Mouse (Mus musculus) fibroblast of lung, adult 2 months (primary cell): ENCODE measurements around the gene Slc48a1.
A peak's percentile ranks its signal among the peaks of the same experiment; 100 is the strongest.

ENCODE experiments used
- DNase-seq: peaks from one replicate; pipeline ENCODE4 v3.0.0-alpha.2; 2011; ENCODE audit warnings: low read depth

Slc48a1 gene

DNA sequence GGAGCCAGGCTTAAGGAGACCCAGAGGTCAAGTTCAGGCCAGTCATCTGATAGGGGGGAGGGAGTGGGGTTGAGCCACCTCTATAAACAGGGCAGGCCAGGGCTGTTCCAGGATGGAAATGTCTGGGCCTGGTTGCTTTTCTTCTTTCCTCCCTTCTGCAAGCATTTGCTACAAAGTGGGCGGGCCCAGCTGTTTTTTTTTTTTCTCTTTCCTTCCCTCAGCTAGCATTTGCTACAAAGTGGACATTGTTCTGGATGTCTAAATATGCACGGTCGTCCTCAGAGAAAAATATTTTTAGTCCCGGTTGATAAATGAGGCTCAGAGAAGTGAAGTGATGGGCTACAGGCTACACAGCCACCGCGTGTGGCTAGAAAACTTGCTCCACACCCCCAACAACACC is 23.8 kb upstream of the Slc48a1 start:
- DNase-seq: peak; percentile 67

DNA sequence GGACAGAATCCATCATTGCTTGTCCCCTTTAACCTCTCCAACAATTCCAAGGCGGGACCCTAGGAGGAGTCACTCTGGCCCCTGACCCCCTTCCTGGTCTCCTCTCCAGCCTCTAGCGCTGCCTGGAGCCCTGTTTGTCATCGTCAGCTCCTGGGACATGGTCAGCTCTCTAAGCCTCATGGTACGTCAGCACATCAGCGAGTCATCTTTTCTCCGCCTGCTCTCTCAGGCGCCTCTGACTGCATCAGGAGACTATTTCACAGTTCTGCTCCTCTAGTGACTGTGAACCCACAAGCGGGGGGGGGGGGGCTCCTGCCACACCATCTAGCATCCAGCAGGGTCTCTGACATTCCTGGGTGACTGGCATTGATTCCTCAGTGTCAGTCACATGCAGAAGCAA is 23.0 kb upstream of the Slc48a1 start:
- DNase-seq: no peak

DNA sequence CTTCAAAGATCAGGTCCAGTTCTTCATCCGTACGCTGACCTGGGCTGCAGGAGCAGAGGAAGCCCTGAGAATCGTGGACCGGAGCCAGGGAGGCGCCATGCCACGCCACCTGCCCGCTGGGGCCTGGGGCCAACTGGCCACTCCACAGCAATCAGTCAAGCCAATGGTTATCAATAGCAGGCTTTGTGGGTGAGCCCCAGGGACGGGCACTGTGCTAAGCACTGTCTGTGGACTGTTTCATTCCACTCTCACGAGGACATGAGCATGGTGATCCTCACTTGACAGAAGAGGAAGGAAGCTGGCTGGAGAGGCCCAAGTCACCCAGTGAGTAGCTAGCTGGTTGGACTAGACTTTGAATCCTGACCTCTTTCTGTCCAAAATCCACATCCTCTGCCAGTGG is 18.3 kb upstream of the Slc48a1 start:
- no peak for DNase-seq

DNA sequence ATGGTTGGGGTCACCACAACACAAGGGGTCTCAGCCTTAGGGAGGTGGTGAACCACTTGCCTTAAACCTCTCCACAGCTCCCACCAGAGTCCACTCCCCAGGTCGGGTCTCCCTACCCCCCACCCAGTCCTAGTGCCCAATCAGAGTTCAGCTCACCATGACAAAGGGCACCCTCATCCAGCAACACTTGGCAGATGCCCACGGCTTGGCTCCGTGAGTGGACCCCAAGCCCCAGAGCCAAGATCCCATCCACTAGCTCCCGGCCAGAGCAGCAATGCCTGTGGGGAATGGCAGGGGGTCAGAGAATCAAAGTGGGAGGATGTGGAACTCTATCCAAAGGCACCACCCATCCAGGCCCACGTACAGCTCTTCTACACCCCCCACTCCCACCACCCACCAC is 17.4 kb upstream of the Slc48a1 start:
- DNase-seq: no peak

DNA sequence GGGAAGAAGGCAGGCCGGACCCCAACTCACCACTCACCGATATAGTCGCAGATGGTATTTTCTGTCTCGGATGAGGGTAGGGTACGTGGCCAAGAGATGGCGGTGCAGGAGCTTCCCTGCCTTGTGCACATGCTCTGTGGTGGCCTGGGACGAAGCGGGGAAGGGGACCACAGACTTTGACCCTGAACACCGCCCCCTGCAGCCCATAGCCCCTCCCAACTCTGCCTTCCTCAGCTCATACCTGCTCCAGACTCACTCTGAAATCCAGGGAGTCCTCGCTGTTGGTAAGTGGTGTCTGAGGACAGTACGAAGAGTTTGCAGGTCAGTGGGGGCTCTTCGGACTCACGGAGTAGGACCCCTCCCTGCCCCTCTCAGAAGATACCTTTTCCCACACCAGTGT is 16.9 kb upstream of the Slc48a1 start:
- no peak for DNase-seq

DNA sequence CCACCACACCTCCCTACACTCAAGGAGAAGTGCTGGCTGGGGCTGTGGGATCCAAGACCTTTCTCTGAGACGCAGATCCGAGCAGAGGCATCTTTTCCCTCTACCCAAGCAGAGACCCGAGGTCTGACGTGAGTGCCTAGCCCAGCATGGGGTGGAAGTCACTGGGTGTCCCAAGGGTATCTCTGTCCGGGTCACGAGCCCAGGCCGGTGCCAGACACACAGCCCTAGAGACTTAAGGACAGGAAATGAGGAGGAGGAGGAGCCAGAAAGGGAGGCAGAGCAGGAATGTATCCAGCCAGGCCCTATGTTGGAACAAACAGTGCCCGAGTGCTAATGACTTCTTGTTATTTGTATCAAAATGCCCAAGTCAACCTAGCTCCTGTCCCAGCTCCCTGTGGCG is 15.6 kb upstream of the Slc48a1 start:
- no peak for DNase-seq

DNA sequence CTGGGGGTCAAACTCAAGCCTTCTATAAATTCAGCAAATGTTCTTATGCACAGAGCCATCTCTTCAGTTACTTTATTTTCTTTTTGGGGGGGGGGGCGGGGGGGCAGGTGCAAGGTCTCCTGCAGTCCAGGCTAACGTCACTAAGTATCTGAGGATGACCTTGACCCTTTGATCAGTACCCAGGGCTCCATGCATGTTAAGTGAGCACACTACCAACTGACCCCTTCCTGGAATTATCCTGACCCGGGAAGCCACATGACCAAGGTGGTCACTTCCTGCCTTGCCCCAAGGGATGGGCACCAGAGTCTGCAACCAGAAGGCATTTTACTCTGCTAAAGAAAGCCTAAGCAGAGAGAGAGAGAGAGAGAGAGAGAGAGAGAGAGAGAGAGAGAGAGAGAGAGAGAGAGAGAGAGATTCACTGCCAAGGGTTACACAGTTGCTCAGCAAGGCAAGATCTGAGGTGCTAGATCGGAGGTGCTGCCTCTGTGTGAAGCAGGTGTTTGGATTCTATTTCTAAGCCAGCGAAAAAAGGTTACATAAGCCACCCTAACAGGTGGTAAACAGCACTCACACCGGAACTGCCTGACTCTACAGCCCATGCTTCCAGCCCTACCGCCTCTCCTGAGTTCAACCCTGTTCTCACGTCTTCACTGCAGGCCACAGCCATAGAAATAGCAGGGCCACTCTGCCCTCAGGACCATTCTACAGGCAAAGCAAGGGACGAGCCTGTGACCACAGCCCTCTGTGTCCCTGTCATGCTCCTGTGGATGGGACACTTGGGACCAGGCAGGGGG is 14.9 kb upstream of the Slc48a1 start:
- no peak for DNase-seq

DNA sequence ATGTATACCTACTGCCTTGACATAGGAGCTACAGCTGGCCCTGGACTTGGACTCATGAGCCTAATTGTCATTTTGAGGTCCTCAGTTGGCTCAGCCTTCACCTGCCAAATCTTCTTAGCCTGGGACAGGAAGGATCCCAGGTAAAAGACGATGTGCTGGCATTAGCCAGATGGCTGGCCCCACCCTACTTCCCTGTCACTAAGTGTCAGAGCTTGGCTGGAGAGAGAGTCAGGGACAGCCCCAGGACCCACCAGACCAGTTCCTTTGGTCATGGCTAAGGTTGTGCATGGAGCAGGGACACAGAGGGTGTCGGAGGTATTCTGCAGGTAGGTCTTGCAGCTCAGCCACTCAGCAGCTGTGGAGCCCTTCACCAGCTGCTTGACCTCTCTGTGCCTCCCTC is 13.8 kb upstream of the Slc48a1 start:
- no peak for DNase-seq

DNA sequence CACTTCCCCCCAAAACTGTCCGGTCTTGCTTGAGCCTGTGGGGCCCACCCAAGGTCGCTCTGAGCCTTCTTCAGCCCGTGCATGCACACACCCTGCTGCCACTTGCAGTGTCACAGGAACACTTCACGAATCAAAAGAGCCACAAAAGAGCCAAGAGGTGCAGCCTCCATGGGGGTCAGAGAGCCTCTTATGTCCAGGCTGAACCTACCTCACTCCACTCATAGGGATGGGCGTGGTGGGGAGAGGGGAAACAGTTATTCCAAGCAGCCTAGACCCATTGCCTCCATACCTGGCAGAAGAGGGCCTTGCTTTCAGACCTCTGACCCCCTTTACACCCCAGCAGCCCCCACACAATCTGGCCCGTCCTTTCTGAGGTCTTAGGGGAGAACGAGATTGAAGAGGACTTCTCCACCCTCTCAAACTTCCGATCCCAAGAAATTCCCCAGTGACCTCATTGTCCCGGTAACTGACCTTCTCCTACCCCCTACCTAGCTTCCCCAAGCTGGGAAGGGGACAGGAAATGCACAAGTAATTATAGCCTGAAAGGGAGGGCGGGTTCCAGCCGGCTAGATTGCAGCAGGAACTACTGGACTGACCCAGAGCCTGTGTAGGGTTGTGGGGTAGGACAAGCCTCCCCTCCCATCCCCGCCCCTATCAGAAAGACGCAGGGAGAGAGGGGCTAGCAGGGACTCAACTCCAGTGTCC is 13.1 kb upstream of the Slc48a1 start:
- no peak for DNase-seq

DNA sequence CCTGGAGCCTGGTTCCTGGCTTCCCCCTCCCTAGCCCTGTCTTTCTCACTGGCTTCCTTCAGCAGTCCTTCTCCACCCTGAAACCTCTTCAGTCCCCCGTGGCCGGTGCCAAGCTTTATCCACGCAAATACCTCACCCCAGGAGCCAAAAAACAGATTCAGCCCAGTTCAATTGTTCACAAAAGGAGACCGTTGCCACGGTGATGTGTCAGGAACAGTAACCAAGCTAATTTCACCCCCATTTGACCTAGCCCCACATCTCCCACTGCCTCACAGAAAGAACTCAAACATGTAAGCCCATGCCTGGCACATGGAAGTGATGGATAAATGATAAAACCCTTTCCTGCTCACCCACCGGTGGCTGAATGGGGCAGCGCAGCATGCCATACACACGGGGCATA is 12.1 kb upstream of the Slc48a1 start:
- no peak for DNase-seq

DNA sequence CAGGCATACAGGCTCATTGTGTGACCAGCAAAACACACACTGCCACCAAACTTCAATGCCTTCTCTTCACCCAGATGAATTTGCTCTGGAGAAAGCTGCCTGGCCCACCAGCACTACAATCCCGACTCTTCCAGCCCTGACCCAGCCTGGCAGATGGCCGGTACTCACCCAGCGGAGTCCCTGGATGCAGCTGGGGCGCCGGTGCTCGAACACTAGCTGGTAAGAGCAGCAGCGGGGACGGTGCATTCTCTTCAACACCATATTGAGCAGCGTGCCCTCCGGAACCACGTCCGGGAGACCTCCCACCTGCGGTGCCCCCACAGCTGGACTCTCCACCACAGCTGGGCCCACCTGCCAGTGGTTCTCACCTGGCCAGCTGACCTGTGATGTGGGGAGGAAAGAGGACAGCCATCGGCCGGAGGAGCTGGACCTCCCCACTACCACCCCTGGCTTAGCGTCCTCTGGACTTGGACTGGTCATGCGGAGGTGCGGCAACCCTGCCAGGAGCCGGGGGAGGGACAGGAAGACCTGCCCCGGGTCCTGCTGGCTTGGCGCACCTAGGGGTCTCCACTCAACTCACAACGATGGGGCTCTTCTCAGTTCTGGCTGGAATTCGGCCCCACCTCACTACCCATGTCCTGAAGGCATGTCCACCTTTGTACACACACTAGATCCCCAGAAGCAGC is 11.6 kb upstream of the Slc48a1 start:
- DNase-seq: no peak

DNA sequence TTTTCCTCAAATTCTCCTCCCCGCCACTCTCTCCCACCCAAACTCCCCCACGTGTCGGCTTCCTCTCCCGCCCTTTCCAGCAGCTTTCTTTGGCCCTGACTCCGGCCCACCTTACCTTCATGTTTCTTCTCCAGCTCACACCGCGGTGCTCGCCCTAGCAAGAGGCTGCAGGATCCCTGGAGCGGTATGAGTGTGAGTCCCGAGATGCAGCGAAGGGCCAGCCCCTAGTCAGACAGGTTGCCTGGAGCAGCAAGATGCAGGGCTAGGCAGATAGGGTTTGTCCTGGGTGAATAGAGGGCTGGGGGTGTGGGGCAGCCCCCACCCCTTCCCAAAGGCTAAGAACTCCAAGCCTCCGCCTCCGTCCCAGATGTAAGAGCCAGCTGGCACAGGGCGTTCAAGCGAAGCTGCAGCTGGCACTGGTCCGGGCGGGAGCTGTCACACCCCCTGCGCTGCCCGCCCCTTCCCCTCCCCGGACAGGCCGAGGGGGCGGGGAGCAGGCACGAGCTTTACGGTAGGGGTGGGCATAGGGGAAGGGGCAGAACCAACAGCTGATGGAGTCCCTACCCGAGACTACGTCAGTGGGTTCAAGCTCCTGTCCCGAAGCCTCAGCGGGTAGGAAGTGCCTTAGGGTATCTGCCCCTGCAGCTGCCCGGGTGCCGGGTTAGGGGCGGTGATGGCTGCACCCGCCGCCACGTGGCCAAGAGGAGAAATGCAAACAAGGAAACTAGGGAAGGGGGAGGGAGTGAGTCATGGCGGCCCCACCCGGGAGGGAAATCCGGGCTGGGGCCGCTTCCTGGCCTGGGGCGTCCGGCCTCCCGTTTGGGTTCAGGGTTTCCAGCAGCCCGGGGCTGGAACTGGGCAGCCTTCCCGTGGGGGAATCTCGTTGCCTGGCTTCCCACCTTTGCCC is 10.8 kb upstream of the Slc48a1 start, which contains the start of gene Rapgef3:
Gene Rapgef3 (minus strand): TSS at position 693 of the 907 bp plus-strand sequence.
- no peak for DNase-seq

DNA sequence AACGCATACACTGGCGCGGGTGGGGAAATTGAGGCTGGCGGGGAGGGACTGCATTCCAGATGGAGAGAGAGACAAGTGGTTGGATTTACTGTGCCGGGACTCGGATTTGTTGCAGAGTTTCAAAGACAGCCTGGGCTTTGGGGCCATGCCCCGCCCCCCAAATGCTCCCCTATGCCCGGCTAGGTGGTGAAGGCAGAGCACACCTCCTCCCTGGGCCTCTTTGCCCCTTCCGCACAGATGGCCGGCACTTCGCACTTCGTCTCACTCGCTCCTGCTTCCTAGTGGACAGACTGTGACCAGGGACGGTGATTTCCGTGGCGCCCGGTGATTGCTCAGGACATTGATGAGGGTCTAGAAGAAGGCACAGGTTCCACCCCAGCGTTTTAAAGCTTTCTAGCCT is 10.1 kb upstream of the Slc48a1 start:
- no peak for DNase-seq

DNA sequence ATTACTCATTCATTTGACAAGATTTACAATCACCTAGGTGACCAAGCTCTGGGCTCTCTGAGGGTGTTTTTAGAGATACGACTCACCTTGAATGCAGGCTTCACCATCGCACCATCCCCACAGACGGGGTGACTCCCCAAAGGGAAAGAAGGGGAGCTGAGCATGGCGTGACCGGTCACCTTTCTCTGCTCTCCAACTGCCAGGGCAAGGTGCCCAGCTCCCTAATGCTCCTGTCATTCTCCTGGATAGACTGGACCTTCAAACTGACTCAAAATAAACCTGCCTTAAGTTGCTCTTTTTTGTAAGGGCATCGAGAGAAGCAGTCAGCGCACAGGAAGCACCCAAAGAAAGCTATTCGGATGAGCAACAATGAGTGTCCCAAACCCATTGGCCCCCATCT is 8.0 kb upstream of the Slc48a1 start:
- DNase-seq: no peak

DNA sequence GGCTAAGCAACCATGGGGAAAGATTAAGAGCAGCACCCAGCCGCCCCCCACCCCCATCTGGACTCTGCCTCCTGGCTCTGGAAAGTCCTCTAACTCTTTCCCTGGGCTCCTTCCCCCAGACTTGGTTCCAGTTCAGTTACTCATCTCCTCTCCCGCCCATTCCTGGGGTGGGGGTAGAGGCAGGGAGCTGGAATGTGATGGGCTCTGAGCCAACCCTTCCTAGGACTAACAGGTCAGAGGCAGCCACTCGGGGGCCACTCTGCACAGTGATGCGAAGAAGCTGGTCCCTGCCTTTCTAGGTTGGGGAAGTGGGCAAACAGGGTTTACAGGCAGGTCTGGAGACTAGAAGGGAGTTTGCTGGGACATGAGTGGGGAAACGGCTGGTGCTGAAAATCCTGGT is 5.2 kb upstream of the Slc48a1 start:
- no peak for DNase-seq

DNA sequence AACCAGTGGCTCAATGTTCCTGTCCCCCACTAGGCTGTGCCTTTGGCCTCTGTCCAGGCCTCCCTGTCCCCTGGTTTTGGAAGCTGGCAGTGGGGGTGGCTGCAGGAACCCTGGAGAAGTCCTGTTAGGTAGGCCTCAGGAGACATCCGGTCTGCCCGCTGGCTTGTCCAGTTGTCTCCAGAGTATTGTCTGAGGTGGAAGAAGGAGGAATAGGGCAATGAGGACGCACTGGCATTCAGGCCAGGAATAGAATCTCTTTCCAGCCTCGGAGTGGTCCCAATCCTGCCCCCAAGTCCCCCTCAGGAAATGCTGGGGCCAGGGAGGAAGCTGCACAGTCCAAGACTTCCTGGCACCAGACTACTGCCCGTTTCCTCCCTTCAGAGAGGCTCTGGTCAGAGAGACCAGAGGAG is 4.4 kb upstream of the Slc48a1 start:
- DNase-seq: no peak

DNA sequence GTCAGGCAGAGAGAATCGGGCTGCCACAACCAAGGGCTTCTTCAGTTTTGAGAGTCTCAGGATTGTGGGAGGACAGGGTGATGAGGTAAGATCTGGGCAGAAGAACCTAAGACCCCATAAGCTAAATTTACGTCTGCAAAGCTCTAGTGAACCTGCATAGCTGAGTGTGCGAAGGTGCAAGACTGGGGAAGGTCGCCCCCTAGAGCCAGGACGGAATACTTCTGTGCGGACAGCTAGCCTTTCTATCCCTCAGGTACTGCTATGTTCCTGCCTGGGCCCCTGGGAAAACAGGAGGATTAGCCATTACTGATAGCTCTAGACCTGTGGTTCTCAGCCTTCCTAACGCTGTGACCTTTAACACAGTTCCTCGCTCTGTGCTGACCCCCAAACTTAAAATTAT is 1.8 kb upstream of the Slc48a1 start:
- DNase-seq: no peak

DNA sequence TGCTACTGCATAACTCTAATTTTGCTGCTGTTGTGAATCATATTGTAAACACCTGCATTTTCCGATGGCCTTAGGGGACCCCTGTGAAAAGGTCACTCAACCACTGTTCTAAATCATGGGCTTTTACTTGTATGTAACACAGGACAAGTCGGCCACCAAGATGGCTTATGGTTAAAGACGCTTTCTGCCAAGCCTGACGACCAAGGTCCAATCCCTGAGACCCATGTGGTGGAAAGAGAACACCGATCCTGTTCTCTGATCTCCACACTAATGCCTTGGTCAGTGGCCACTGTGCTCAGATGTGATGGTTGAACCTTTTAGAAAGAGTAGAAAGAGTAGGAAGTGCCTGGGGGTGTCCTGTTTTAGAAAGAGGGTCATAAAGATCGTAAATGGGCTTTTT is 1.4 kb upstream of the Slc48a1 start:
- no peak for DNase-seq

DNA sequence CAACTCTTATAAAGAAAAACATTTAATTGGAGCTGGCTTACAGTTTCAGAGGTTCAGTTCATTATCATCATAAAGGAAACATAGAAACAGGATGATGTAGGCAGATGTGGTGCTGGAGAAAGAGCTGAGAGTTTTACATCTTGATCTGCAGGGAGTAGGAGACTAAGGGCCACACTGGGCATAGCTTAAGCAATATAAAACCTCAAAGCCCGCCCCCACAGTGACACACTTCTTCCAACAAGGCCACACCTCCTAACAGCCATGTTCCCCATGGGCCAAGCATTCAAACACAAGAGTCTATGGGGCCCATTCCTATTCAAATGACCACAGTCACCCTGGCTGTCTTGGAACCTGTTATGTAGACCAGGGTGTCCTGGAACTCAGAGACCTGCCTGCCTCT is 1.3 kb downstream of the Slc48a1 start:
- DNase-seq: no peak

DNA sequence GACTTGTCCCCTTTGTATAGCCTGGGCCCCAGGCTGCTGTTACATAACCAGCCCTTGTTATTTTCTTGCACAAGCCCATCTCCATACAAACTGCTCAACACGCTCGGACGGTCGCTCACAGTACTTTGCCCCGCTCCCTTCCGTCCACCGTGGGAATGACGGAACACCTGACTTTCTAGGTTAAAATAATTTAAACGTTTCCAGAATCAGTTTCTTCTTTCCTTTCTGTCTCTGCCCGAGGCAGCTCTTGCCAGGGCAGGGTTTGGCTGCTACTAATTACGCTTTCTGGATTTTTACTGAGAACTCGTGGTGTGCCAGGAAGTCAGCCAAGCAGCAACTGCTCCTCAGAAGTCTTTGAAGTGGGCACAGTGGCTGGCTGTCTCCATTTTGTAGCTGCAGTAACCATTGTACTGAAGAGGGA is 2.3 kb downstream of the Slc48a1 start:
- no peak for DNase-seq

DNA sequence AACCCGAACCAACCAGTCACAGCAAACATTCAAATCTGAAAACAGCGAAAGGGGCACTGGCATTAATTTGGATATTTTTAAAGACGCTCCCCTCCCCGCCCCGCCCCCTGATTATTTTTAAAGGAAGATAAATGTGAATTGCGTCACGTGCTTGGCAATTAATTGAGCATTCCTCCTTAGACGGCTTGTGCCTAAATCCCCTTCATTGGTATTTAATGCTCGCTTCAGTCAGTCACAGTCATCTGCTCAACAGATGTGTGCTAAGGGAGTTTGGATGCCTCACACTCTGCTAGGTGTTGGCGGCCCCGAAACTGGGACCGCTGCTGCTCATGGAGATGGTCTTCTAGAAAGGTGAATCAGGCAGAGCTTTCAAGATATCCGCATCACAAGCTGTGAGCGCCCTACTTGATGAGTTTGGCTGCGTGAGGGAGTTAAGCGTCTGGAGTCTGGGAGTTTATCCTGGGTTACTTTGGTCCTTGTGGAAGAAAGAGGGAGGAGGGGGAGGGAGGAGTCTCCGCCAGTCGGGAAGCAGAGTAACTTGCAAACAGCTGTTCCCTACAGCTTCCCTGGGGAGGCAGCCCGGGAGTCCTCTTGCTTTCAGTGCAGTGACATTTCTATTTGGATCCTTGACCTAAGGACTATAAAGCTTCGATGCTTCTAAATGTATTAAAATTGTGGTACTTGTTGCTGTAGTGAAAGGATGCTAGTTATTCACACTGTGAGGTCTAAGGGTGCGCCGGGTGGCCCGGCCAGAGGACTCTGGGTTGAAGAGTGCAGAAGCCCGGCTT is 3.8 kb downstream of the Slc48a1 start:
- DNase-seq: no peak
